Mouse (Mus musculus): ENCODE data around the gene Gm20388. TPM values are rescaled to one million over a fixed set of nuclear protein-coding genes. Genes with fewer than 3 reads are reported as not detected.
"Not testable (repeated sequence)": the region's sequence is repeated elsewhere in the genome, so short reads cannot be mapped to it uniquely, and the experiment has no call there.

Gm20388 gene
- total RNA-seq, 2 experiments from 2014 or later: 10.7 TPM; not detected in 1

- no peak for DNase-seq (ENCODE audit: low spot score in 2 of 2)
Measured at GRCm38 (mm10) chr8:120719586-120720236, 809.1 kb downstream of the Gm20388 start.

- DNase-seq (ENCODE audit: low spot score in 2 of 2): no peak
Measured at GRCm38 (mm10) chr8:120723025-120723424, 812.4 kb downstream of the Gm20388 start.

GRCm38 (mm10) chr8:120724096-120724495 lies 813.5 kb downstream of the Gm20388 start:
- DNase-seq (ENCODE audit: low spot score in 2 of 2): not testable (repeated sequence)

- no peak for DNase-seq (ENCODE audit: low spot score in 2 of 2)
Measured at GRCm38 (mm10) chr8:120724816-120725575, 814.4 kb downstream of the Gm20388 start.

- no peak for DNase-seq (ENCODE audit: low spot score in 2 of 2)
Measured at GRCm38 (mm10) chr8:120725576-120725950, 814.9 kb downstream of the Gm20388 start.

GRCm38 (mm10) chr8:120726051-120726450 lies 815.4 kb downstream of the Gm20388 start:
- DNase-seq (ENCODE audit: low spot score in 2 of 2): no peak

GRCm38 (mm10) chr8:120728488-120729160 lies 818.0 kb downstream of the Gm20388 start:
- no peak for DNase-seq (ENCODE audit: low spot score in 2 of 2)

GRCm38 (mm10) chr8:120731582-120731981 lies 820.9 kb downstream of the Gm20388 start:
- DNase-seq (ENCODE audit: low spot score in 2 of 2): no peak

- DNase-seq (ENCODE audit: low spot score in 2 of 2): no peak
Measured at GRCm38 (mm10) chr8:120732068-120732467, 821.4 kb downstream of the Gm20388 start.

GRCm38 (mm10) chr8:120735770-120736481 lies 825.3 kb downstream of the Gm20388 start, which contains the start of gene Irf8:
TSS of gene Irf8 (plus strand) at chr8:120736358.
- peak; percentile 74 to 83 for DNase-seq (ENCODE audit: low spot score in 2 of 2)

GRCm38 (mm10) chr8:120736486-120736885 lies 825.8 kb downstream of the Gm20388 start:
- peak in 1 of 2 experiments; percentile 17 for DNase-seq (ENCODE audit: low spot score in 2 of 2)

GRCm38 (mm10) chr8:120737166-120737565 lies 826.5 kb downstream of the Gm20388 start:
- DNase-seq (ENCODE audit: low spot score in 2 of 2): no peak

GRCm38 (mm10) chr8:120738771-120739170 lies 828.1 kb downstream of the Gm20388 start:
- DNase-seq (ENCODE audit: low spot score in 2 of 2): no peak

GRCm38 (mm10) chr8:120739526-120739925 lies 828.9 kb downstream of the Gm20388 start:
- no peak for DNase-seq (ENCODE audit: low spot score in 2 of 2)

- no peak for DNase-seq (ENCODE audit: low spot score in 2 of 2)
Measured at GRCm38 (mm10) chr8:120740579-120740978, 829.9 kb downstream of the Gm20388 start.

- DNase-seq (ENCODE audit: low spot score in 2 of 2): no peak
Measured at GRCm38 (mm10) chr8:120741001-120741400, 830.4 kb downstream of the Gm20388 start.

- no peak for DNase-seq (ENCODE audit: low spot score in 2 of 2)
Measured at GRCm38 (mm10) chr8:120741815-120742530, 831.3 kb downstream of the Gm20388 start.

GRCm38 (mm10) chr8:120743149-120743897 lies 832.7 kb downstream of the Gm20388 start:
- peak in 1 of 2 experiments; percentile 8 for DNase-seq (ENCODE audit: low spot score in 2 of 2)

GRCm38 (mm10) chr8:120743898-120744290 lies 833.3 kb downstream of the Gm20388 start:
- DNase-seq (ENCODE audit: low spot score in 2 of 2): no peak

- DNase-seq (ENCODE audit: low spot score in 2 of 2): no peak
Measured at GRCm38 (mm10) chr8:120744448-120744847, 833.8 kb downstream of the Gm20388 start.

All from layer of hippocampus, adult 18-20 months (tissue).